ENCODE assay signal across 10 mouse cellular contexts in the genomic region with DNA sequence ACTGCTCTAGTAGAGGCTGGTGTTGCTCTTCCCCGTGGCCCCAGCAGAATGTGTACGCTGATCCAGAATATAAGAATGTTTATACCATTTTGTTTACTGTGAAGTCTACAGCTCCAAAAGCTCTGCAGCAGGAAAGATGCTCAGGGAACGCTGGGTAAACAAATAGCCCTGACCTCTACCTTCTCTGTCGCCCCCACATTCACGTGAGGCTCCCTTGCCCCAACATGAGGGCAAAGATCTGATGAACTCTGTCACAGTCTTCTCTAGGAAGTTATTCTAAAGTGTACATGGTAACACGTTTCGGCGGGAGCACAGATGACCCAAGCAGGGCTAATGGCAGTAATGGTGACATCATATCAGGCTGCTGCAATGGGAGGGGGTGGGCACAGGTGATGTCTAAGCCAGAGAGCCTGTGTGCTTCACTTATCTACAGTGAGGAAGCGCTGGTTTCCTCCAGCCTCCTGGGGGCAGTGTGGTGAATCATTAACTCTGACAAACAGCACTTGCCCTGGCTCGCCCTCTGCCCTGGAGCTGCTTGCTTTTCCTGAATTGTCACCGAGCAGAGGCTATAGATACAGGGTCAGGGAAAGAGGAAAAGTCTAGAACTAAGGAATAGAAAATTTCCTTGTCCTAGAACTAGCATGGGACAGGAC. TPM values are rescaled to one million over a fixed set of nuclear protein-coding genes. Genes with fewer than 3 reads are reported as not detected.
DNase-seq lines count a peak whose midpoint lies in the region; ATAC-seq and TF ChIP-seq lines count a peak whose summit lies in the region.
"Had no signal": no experiment of that assay in that cellular context is flagged by ENCODE, and none has a peak within 500 bp of the region (broad histone marks: within the 10 kb centered on the region; RNA-seq: fewer than 3 reads in every experiment).

No protein-coding gene starts in this region.

- TF ChIP-seq POLR2A in bone marrow, adult 2 months (IDR thresholded peaks at IDR 0.05; ENCODE audit: borderline replicate concordance, control insufficient read depth, low read depth, low read length), result no peak

- H3K27me3 ChIP-seq in midbrain, postnatal 0 days (ENCODE audit: insufficient read depth, low read length), result no peaks in the 10 kb centered on the region
- H3K27me3 ChIP-seq in midbrain, embryonic 11.5 days (ENCODE audit: control insufficient read depth, insufficient read depth, low read length), result no peaks in the 10 kb centered on the region
- H3K27me3 ChIP-seq in kidney, postnatal 0 days (ENCODE audit: insufficient read depth, low read length), result no peaks in the 10 kb centered on the region
- H3K27me3 ChIP-seq in stomach, embryonic 14.5 days (ENCODE audit: control insufficient read depth, insufficient read depth, low read length), result no peaks in the 10 kb centered on the region

- no peak; the same call in 1 of the 2 replicates for ATAC-seq in midbrain, postnatal 0 days (ENCODE audit: low FRiP score)
- ATAC-seq in midbrain, embryonic 11.5 days (ENCODE audit: low FRiP score), result no peak
- ATAC-seq in kidney, postnatal 0 days (replicated peaks; ENCODE audit: low FRiP score, low read depth), result peak; percentile 79
- ATAC-seq in stomach, embryonic 14.5 days (ENCODE audit: insufficient number of reproducible peaks, insufficient read depth, low FRiP score, low read depth), result peak; percentile 87

- H3K27ac ChIP-seq in midbrain, postnatal 0 days (ENCODE audit: low read depth, low read length), result no peak overlapping the region
- no peak overlapping the region for H3K27ac ChIP-seq in midbrain, embryonic 11.5 days (ENCODE audit: low read depth, low read length)
- no peak overlapping the region for H3K27ac ChIP-seq in bone marrow, adult 2 months (ENCODE audit: control insufficient read depth, insufficient read depth, low read depth, low read length, poor library complexity)
- no peak overlapping the region for H3K27ac ChIP-seq in kidney, postnatal 0 days
- H3K27ac ChIP-seq in stomach, embryonic 14.5 days (ENCODE audit: low read length), result peak overlapping the region; percentile 44

- no peaks in the 10 kb centered on the region for H3K4me1 ChIP-seq in midbrain, postnatal 0 days (ENCODE audit: insufficient read depth, low read length)
- H3K4me1 ChIP-seq in midbrain, embryonic 11.5 days (ENCODE audit: control insufficient read depth, insufficient read depth, low read length), result peaks cover 19% of the 10 kb centered on the region
- H3K4me1 ChIP-seq in bone marrow, adult 2 months (ENCODE audit: control insufficient read depth, insufficient read depth, low read length), result no peaks in the 10 kb centered on the region
- peaks cover 7% of the 10 kb centered on the region for H3K4me1 ChIP-seq in kidney, postnatal 0 days (replicated peaks; ENCODE audit: insufficient read depth, low read length)
- peaks cover 10% of the 10 kb centered on the region; the same call in 1 of the 2 replicates for H3K4me1 ChIP-seq in stomach, embryonic 14.5 days (ENCODE audit: control insufficient read depth, insufficient read depth, low read length)

- H3K36me3 ChIP-seq in midbrain, postnatal 0 days (ENCODE audit: insufficient read depth, low read length), result peaks cover 31% of the 10 kb centered on the region
- H3K36me3 ChIP-seq in midbrain, embryonic 11.5 days (ENCODE audit: control insufficient read depth, insufficient read depth, low read length), result peaks cover 11% of the 10 kb centered on the region
- H3K36me3 ChIP-seq in kidney, postnatal 0 days (ENCODE audit: insufficient read depth, low read length), result no peaks in the 10 kb centered on the region
- peaks cover 4% of the 10 kb centered on the region; the same call in 1 of the 2 replicates for H3K36me3 ChIP-seq in stomach, embryonic 14.5 days (ENCODE audit: control insufficient read depth, insufficient read depth, low read length)

- H3K4me3 ChIP-seq in midbrain, postnatal 0 days (ENCODE audit: low read depth, low read length), result no peak overlapping the region
- H3K4me3 ChIP-seq in midbrain, embryonic 11.5 days (ENCODE audit: low read depth, low read length), result no peak overlapping the region
- H3K4me3 ChIP-seq in bone marrow, adult 2 months (replicated peaks; ENCODE audit: control insufficient read depth, low read depth, low read length), result no peak overlapping the region
- H3K4me3 ChIP-seq in kidney, postnatal 0 days (replicated peaks; ENCODE audit: low read depth, low read length), result no peak overlapping the region
- no peak overlapping the region for H3K4me3 ChIP-seq in stomach, embryonic 14.5 days (ENCODE audit: low read depth, low read length)

- H3K4me2 ChIP-seq in midbrain, postnatal 0 days (ENCODE audit: low read depth, low read length, poor library complexity, severe bottlenecking), result no peak overlapping the region
- H3K4me2 ChIP-seq in midbrain, embryonic 11.5 days, result no peak overlapping the region
- no peak overlapping the region for H3K4me2 ChIP-seq in kidney, postnatal 0 days (ENCODE audit: low read length)
- H3K4me2 ChIP-seq in stomach, embryonic 14.5 days (replicated peaks; ENCODE audit: low read depth, low read length), result no peak overlapping the region

- DNase-seq in midbrain, postnatal 0 days (ENCODE audit: low spot score), result no peak
- no peak for DNase-seq in midbrain, embryonic 11.5 days (ENCODE audit: low spot score, missing footprints)
- DNase-seq in kidney, postnatal 0 days (ENCODE audit: low spot score), result peak; percentile 58
- DNase-seq in adrenal gland, postnatal 25 days, result no peak
- DNase-seq in right cerebral cortex, adult 2 months (ENCODE audit: low spot score in 2 of 2), result no peak
- no peak for DNase-seq in retina, postnatal 1 day

- H3K9ac ChIP-seq in midbrain, postnatal 0 days (replicated peaks; ENCODE audit: low read length, poor library complexity, severe bottlenecking), result no peak overlapping the region
- H3K9ac ChIP-seq in midbrain, embryonic 11.5 days (ENCODE audit: low read length), result no peak overlapping the region
- no peak overlapping the region for H3K9ac ChIP-seq in kidney, postnatal 0 days (ENCODE audit: low read depth, low read length)
- H3K9ac ChIP-seq in stomach, embryonic 14.5 days (replicated peaks; ENCODE audit: low read depth, low read length), result no peak overlapping the region

- WGBS in midbrain, postnatal 0 days, result 73% methylated on average over 11 of the region's 11 CpGs
- 70% methylated on average over 11 of the region's 11 CpGs for WGBS in midbrain, embryonic 11.5 days
- 70% methylated on average over 11 of the region's 11 CpGs for WGBS in bone marrow, adult 2 months
- WGBS in kidney, postnatal 0 days, result 38% methylated on average over 11 of the region's 11 CpGs
- 26% methylated on average over 11 of the region's 11 CpGs for WGBS in stomach, embryonic 14.5 days

- H3K9me3 ChIP-seq in midbrain, postnatal 0 days (ENCODE audit: low read length), result no peaks in the 10 kb centered on the region
- H3K9me3 ChIP-seq in midbrain, embryonic 11.5 days (ENCODE audit: control insufficient read depth, low read length), result no peaks in the 10 kb centered on the region
- H3K9me3 ChIP-seq in kidney, postnatal 0 days (replicated peaks; ENCODE audit: low read length), result no peaks in the 10 kb centered on the region
- no peaks in the 10 kb centered on the region for H3K9me3 ChIP-seq in stomach, embryonic 14.5 days (ENCODE audit: control insufficient read depth, low read depth, low read length)

- peak; percentile 42; the same call in 1 of the 2 replicates for TF ChIP-seq CTCF in midbrain, postnatal 0 days (IDR thresholded peaks at IDR 0.05)
- peak; percentile 12; the same call in 1 of the 2 replicates for TF ChIP-seq CTCF in bone marrow, adult 2 months (IDR thresholded peaks at IDR 0.05; ENCODE audit: control insufficient read depth, insufficient read depth, low read length)
- peak; percentile 42 for TF ChIP-seq CTCF in kidney, postnatal 0 days (IDR thresholded peaks at IDR 0.05; ENCODE audit: low read depth)

RNA-seq across cellular contexts. Expression of gene Golt1a, which starts 44.4 kb away (rescaled TPM):
- total RNA-seq in midbrain, postnatal 0 days (2014; rRNA removed), result not detected in 2 replicates
- polyA plus RNA-seq in midbrain, postnatal 0 days (2015; fragmentation: Nextera tagmentation; extraction: Ambion mirVana), result not detected in 2 replicates
- not detected in 2 replicates for polyA plus RNA-seq in midbrain, embryonic 11.5 days (2014; fragmentation: Nextera tagmentation; extraction: Ambion mirVana)
- polyA plus RNA-seq in bone marrow, adult 2 months (2011; ENCODE audit: insufficient read depth, insufficient read length, low replicate concordance, missing spikeins), result not detected in 2 replicates
- 15.4 and 20.6 TPM in 2 replicates for polyA plus RNA-seq in kidney, postnatal 0 days (2015; fragmentation: Nextera tagmentation; extraction: Ambion mirVana)
- 1.5 and 2.8 TPM in 2 replicates for polyA plus RNA-seq in stomach, embryonic 14.5 days (2014; fragmentation: Nextera tagmentation; extraction: Ambion mirVana)
- total RNA-seq in adrenal gland, postnatal 25 days (2021), result 0.43 and 1.0 TPM in 2 replicates
- polyA plus RNA-seq: heart, embryonic 14.5 days had no signal

RNA-seq across cellular contexts. Expression of gene Kiss1, which starts 56.4 kb away (rescaled TPM):
- total RNA-seq in midbrain, postnatal 0 days (2014; rRNA removed), result not detected in 2 replicates
- polyA plus RNA-seq in midbrain, postnatal 0 days (2015; fragmentation: Nextera tagmentation; extraction: Ambion mirVana), result 0.47 and 2.6 TPM in 2 replicates
- polyA plus RNA-seq in midbrain, embryonic 11.5 days (2014; fragmentation: Nextera tagmentation; extraction: Ambion mirVana), result not detected in 2 replicates
- not detected in 2 replicates for polyA plus RNA-seq in bone marrow, adult 2 months (2011; ENCODE audit: insufficient read depth, insufficient read length, low replicate concordance, missing spikeins)
- not detected in 2 replicates for polyA plus RNA-seq in kidney, postnatal 0 days (2015; fragmentation: Nextera tagmentation; extraction: Ambion mirVana)
- polyA plus RNA-seq in stomach, embryonic 14.5 days (2014; fragmentation: Nextera tagmentation; extraction: Ambion mirVana), result not detected in 2 replicates
- total RNA-seq in adrenal gland, postnatal 25 days (2021), result not detected in 2 replicates
- total RNA-seq: left cerebral cortex, postnatal 36 days had no signal
- polyA plus RNA-seq: heart, embryonic 14.5 days had no signal

Comparison
In these comparisons a context has a peak if more than half of its experiments do, and no peak if none do; other contexts are left out.
1. ATAC-seq: peak in kidney, postnatal 0 days (single experiment) and stomach, embryonic 14.5 days (single experiment); none in midbrain, postnatal 0 days (single experiment) and midbrain, embryonic 11.5 days (single experiment).
2. Peak in every context shown above with its lines, with median percentiles within 50 percentile points of each other: CTCF ChIP-seq.